Mouse (Mus musculus): Measurements from ENCODE around the gene Thsd4.

The Thsd4 gene

GRCm38 (mm10) chr9:60521806-60522264 lies at the start of gene Thsd4:
Gene Thsd4, minus strand, starts transcription at chr9:60522046.
- DNase-seq = peak in 1 of 2 experiments; percentile 22

DNA sequence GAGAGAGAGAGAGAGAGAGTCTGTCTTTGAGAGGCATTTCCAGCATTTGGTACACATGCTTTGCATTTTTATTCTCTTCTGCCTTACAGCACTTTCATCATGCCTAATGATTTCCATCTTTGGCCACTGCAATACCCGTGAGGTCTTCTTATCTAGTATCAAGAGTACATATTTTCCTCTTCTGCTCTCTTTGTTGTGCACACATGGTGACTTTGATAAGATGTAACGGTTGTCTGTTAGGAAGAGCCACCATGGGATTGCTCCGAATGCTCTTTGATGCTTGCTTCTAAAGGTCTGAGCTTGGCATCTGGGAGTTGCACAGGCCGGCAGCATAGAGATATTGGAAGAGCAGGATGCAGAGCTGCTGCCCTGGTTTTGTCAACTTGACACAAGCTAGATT lies 49.2 kb upstream of the Thsd4 start:
- DNase-seq = no peak

DNA sequence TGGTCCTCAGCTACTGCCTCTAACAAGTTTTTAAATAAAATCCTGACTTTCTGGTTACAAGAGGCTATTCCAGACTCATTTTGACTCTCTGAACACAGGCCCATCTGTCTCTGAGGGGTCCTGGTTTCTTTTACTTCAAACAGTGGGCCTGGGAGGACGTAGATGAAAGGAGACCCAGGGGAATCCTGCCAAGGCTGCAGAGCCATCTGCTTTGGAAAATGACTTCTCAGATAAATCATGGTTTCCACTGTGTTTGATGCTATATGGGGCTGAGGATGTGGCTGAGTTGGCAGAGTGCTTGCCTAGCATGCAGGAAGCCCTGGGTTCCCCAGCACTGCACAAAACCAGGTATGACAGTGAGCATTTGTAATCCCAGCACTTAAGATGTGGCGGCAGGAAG lies 47.5 kb upstream of the Thsd4 start:
- no peak for DNase-seq

- no peak for DNase-seq
These were observed 42.0 kb upstream of the Thsd4 start for GRCm38 (mm10) chr9:60563809-60564208.

- DNase-seq = peak; percentile 19 to 28
These were observed 40.9 kb upstream of the Thsd4 start for GRCm38 (mm10) chr9:60562443-60563371.

- no peak for DNase-seq
These were observed 39.9 kb upstream of the Thsd4 start for GRCm38 (mm10) chr9:60561641-60562289.

- DNase-seq = no peak
These were observed 36.7 kb upstream of the Thsd4 start for GRCm38 (mm10) chr9:60558507-60558906.

DNA sequence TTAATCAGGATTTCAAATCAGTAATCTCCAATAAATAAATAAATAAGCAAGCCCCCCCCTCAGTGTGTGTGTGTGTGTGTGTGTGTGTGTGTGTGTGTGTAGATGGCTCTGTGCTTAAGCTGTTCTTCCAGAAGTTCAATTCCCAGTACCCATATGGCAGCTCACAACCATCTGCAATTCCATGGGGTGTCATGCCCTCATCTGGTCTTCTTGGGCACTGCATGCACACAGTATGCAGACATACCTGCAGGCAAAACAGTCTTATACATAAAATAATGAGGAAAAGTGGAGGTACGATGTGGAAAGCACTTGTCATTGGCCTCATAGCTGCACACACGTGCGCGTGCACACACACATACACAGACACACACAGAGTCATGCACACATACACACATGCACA lies 29.4 kb upstream of the Thsd4 start:
- no peak for DNase-seq

- peak; percentile 45 to 54 for DNase-seq
These were observed 26.3 kb upstream of the Thsd4 start for GRCm38 (mm10) chr9:60548182-60548581.

GRCm38 (mm10) chr9:60546169-60546568 lies 24.3 kb upstream of the Thsd4 start:
- DNase-seq = no peak

DNA sequence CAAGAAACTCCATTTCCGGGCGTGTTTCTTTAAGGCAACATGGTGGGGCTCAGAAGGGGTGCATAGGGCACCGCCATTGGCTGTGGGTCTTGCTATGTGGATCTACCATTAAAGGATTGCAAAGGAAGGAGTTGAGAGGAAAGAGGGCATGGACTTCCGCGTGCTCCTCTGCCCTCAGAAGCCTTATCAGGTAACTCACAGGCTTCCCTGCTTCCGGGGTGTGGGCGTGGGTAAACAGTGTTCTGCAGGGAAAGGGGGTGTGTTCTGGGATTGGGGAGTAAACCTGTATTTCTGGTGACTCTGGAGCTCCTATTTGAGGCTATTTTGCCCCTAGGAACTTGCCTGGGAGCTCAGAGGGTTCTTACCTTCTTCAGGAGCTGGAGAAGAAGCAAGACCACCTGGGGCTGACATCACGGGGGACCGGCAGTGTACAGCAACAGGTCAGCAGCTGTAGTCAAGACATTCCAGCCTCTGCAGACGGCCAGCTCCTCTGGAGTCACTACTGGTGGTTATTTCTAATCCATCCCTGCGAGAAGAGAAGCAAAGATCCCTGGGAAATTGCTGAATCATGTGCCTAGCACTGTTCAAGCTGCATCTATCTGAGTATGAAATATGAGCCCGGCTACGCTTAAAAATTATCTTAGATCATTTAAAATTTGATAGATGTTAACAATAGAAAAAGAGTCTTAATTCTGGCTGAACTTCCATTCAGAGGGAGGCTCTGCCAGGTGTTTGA lies 23.7 kb upstream of the Thsd4 start:
- DNase-seq = no peak

DNA sequence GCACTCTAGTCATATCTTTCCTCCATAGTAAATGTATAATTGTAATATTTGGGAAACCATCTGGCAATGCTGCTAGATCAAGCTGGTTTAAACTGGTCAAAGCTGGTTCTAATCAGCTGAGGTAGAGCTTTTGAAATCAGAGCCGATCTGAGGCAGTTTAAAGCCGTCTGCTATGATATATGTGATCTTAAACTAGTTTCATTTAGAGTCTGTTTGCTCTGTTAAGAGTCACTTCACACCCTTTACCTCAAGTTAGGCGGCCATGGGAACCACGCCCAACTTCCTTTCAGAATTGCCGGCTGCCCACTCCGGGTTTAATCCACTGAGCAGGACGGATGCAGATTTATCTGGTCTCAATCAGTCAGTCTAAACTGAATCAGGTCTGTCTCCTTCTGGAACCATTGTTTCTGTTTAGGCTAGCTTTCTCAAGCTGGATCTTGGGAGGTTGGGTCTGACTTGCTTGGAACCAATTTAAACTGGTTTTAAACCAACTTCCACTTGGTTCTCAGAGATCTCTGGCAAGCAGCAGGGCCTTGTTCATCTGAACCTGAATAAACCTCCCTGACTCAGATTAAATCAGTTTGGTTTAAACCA lies 21.7 kb upstream of the Thsd4 start:
- no peak for DNase-seq

DNA sequence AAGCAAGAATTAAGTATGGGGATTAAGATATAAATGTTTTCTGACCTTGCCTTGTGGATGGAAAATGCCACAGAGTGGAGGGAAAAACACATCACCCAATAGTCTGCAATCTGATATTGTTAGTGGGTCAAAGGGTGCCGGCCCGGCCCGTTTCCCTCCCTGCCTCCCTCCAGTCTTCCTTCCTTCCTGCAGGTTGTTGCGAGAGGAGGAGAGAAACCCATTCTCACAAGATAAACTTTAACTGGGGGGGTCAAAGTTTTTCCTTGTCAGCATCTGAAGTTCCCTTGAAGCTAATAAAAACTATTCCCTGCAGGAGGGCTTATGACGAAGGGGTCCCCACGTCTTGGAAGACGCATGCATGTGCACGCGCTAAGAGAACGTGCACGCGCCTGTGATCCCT lies 8.5 kb upstream of the Thsd4 start:
- peak in 1 of 2 experiments; percentile 52 for DNase-seq

GRCm38 (mm10) chr9:60529348-60530243 lies 7.8 kb upstream of the Thsd4 start:
- DNase-seq = no peak

GRCm38 (mm10) chr9:60528269-60528668 lies 6.4 kb upstream of the Thsd4 start:
- DNase-seq = no peak

- no peak for DNase-seq
These were observed 6.0 kb upstream of the Thsd4 start for GRCm38 (mm10) chr9:60527836-60528235.

DNA sequence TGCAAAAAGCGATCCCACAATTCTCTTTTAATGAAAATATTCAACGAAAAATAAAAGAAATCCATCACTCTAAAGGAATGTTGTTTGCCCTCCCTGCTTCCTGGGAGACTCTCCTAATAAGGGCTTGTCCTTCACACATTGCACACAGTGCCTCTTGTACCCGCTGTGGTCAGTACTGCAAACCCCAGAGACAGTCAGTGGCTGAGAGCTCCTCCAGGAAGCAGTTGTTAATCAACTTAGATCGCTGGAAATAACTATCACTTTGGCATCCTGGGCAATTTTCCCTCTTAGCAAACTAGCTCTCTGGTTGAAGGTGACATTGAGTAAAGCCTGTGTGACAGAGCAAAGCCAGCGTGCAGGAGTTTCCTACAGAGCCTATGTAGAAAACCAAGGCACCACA lies 5.2 kb upstream of the Thsd4 start:
- no peak for DNase-seq

- no peak for DNase-seq
These were observed 4.3 kb upstream of the Thsd4 start for GRCm38 (mm10) chr9:60526195-60526594.

DNA sequence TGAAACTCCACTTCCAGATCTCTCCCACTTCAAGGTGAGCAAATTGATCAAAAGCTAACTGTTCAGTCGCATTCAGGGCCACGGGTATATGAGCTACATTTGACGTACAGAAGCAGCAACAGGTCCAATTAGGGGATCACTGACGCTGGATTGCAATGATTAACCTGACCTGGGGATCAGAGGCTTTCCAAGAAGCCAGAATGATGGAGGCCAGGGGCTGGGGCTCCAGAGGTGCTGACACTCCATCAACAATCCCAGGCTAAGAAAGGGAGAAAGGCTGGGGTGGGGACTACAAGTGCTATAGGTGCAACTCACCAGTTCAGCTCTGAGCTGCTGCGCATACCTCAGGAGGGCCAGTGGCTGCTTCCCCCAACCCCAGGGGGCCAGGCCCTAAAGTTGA lies 703 bp downstream of the Thsd4 start:
- no peak for DNase-seq

- DNase-seq = no peak
These were observed 2.2 kb downstream of the Thsd4 start for GRCm38 (mm10) chr9:60519601-60520000.

- peak in 1 of 2 experiments; percentile 42 for DNase-seq
These were observed 3.6 kb downstream of the Thsd4 start for GRCm38 (mm10) chr9:60518216-60518615.

- DNase-seq = peak in 1 of 2 experiments; percentile 39
These were observed 4.7 kb downstream of the Thsd4 start for GRCm38 (mm10) chr9:60517148-60517547.
